Mouse (Mus musculus): ENCODE results near the gene Rem1. TPM values are rescaled to one million over a fixed set of nuclear protein-coding genes. Genes with fewer than 3 reads are reported as not detected.
A peak's percentile ranks its signal among the peaks of the same experiment; 100 is the strongest.

Rem1 gene
- polyA plus RNA-seq, 1 experiment from 2014 or later: 6.2 TPM

DNA sequence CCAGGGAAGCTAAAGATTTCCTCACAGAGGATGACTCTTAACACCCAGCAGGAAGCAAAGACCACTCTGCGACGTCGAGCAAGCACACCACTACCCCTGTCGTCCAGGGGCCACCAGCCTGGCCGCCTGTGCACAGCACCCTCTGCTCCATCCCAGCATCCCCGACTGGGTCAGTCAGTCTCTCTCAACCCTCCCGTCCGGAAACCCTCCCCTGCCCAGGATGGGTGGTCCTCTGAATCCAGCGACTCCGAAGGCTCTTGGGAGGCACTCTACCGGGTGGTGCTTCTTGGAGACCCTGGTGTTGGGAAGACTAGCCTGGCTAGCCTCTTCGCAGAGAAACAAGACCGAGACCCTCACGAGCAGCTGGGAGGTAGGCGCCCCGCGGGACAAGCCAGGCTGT lies 1.3 kb downstream of the Rem1 start:
- H3K27me3 ChIP-seq (ENCODE audit: insufficient read depth, low read length): peaks cover 34% of the 10 kb centered on the region
- no peaks in the 10 kb centered on the region for H3K9me3 ChIP-seq (ENCODE audit: low read depth, low read length)
- peak overlapping the region; percentile 83; the same call in 1 of the 2 replicates for H3K4me2 ChIP-seq
- H3K27ac ChIP-seq (ENCODE audit: low read depth): no peak overlapping the region
- no peak for TF ChIP-seq CTCF (IDR thresholded peaks at IDR 0.05; ENCODE audit: low read depth)
- H3K4me1 ChIP-seq (ENCODE audit: insufficient read depth): no peaks in the 10 kb centered on the region
- no peak overlapping the region; the same call in 1 of the 2 replicates for H3K9ac ChIP-seq
- no peak for DNase-seq
- peak overlapping the region; percentile 51; the same call in 1 of the 2 replicates for H3K4me3 ChIP-seq (ENCODE audit: low read depth, low read length)
- no peak for ATAC-seq (ENCODE audit: insufficient read depth)
- no peaks in the 10 kb centered on the region for H3K36me3 ChIP-seq (ENCODE audit: insufficient read depth)
- WGBS: 45% methylated on average over 17 of the region's 17 CpGs

DNA sequence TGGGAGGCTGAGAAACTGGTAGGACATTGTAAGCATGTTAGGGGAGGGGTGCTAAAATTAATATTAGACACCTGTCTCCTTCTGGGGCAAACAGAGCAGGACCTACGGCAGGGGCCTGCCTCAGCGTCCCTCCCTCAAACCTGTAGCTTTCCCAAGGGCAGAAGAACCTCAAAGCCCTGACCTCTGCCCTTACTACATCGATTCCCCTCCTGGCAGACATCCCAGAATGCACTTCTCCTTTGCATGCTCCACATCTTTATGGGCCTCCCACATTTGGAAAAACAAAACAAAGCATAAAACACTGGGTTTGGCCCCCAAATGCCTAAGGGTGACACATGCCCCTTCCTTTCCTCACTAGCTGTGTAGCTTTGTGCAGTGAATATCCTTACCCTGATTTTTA lies 2.5 kb downstream of the Rem1 start:
- ATAC-seq (ENCODE audit: insufficient read depth) (no peak), DNase-seq (no peak)
- no peak for TF ChIP-seq CTCF (IDR thresholded peaks at IDR 0.05; ENCODE audit: low read depth)
- Histone ChIP-seq H3K36me3 (ENCODE audit: insufficient read depth) (no peaks in the 10 kb centered on the region), H3K4me1 (ENCODE audit: insufficient read depth) (no peaks in the 10 kb centered on the region), H3K4me2 (no peak overlapping the region), H3K4me3 (ENCODE audit: low read depth, low read length) (no peak overlapping the region), H3K27ac (ENCODE audit: low read depth) (no peak overlapping the region), H3K9ac (no peak overlapping the region), H3K27me3 (ENCODE audit: insufficient read depth, low read length) (peaks cover 34% of the 10 kb centered on the region), H3K9me3 (ENCODE audit: low read depth, low read length) (no peaks in the 10 kb centered on the region)
- 39% methylated on average over 3 of the region's 3 CpGs for WGBS

DNA sequence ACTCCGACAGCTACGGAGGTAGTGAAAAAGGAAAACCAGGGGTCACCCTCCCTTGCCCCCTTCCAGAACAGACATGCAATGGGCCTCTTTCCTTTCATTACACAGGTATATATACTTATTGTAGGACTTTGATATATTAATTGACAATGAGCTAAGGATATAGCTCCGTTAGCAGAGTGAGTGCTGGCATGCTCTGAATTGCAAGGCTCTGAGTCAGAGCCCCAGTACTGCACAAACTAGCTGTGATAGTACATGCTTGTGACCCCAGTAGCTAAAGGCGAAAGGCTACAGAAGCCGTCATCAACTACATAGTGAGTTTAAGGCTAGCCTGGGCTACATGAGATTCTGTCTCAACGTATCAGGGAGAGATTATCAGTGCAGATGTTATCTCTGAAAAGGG lies 3.2 kb downstream of the Rem1 start:
- Histone ChIP-seq H3K4me3 (ENCODE audit: low read depth, low read length) (no peak overlapping the region), H3K36me3 (ENCODE audit: insufficient read depth) (no peaks in the 10 kb centered on the region), H3K27ac (ENCODE audit: low read depth) (no peak overlapping the region), H3K9ac (no peak overlapping the region), H3K9me3 (ENCODE audit: low read depth, low read length) (no peaks in the 10 kb centered on the region), H3K4me1 (ENCODE audit: insufficient read depth) (no peaks in the 10 kb centered on the region), H3K27me3 (ENCODE audit: insufficient read depth, low read length) (peaks cover 34% of the 10 kb centered on the region), H3K4me2 (no peak overlapping the region)
- no peak for DNase-seq
- TF ChIP-seq CTCF (IDR thresholded peaks at IDR 0.05; ENCODE audit: low read depth): no peak
- ATAC-seq (ENCODE audit: insufficient read depth): no peak
- WGBS: 72% methylated on average over 6 of the region's 6 CpGs

GRCm38 (mm10) chr2:152633334-152633733 lies 6.6 kb downstream of the Rem1 start:
- DNase-seq: peak; percentile 70
- no peak for ATAC-seq (ENCODE audit: insufficient read depth)
- WGBS: 19% methylated on average over 17 of the region's 17 CpGs
- Histone ChIP-seq H3K27ac (ENCODE audit: low read depth) (no peak overlapping the region; the same call in 1 of the 2 replicates), H3K27me3 (ENCODE audit: insufficient read depth, low read length) (peaks cover 6% of the 10 kb centered on the region; the same call in 1 of the 2 replicates), H3K4me1 (ENCODE audit: insufficient read depth) (peaks cover 3% of the 10 kb centered on the region; the same call in 1 of the 2 replicates), H3K36me3 (ENCODE audit: insufficient read depth) (no peaks in the 10 kb centered on the region), H3K4me2 (peak overlapping the region; percentile 45; the same call in 1 of the 2 replicates), H3K4me3 (ENCODE audit: low read depth, low read length) (peak overlapping the region; percentile 5; the same call in 1 of the 2 replicates), H3K9me3 (ENCODE audit: low read depth, low read length) (no peaks in the 10 kb centered on the region), H3K9ac (peak overlapping the region; percentile 32)
- no peak for TF ChIP-seq CTCF (IDR thresholded peaks at IDR 0.05; ENCODE audit: low read depth)

GRCm38 (mm10) chr2:152634311-152634710 lies 7.6 kb downstream of the Rem1 start:
- Histone ChIP-seq H3K27ac (ENCODE audit: low read depth) (no peak overlapping the region), H3K36me3 (ENCODE audit: insufficient read depth) (no peaks in the 10 kb centered on the region), H3K4me2 (no peak overlapping the region), H3K4me3 (ENCODE audit: low read depth, low read length) (no peak overlapping the region), H3K9ac (no peak overlapping the region), H3K4me1 (ENCODE audit: insufficient read depth) (peaks cover 7% of the 10 kb centered on the region), H3K27me3 (ENCODE audit: insufficient read depth, low read length) (no peaks in the 10 kb centered on the region), H3K9me3 (ENCODE audit: low read depth, low read length) (no peaks in the 10 kb centered on the region)
- TF ChIP-seq CTCF (IDR thresholded peaks at IDR 0.05; ENCODE audit: low read depth): no peak
- ATAC-seq (ENCODE audit: insufficient read depth) (no peak), DNase-seq (no peak)
- WGBS: 61% methylated on average over 29 of the region's 29 CpGs

DNA sequence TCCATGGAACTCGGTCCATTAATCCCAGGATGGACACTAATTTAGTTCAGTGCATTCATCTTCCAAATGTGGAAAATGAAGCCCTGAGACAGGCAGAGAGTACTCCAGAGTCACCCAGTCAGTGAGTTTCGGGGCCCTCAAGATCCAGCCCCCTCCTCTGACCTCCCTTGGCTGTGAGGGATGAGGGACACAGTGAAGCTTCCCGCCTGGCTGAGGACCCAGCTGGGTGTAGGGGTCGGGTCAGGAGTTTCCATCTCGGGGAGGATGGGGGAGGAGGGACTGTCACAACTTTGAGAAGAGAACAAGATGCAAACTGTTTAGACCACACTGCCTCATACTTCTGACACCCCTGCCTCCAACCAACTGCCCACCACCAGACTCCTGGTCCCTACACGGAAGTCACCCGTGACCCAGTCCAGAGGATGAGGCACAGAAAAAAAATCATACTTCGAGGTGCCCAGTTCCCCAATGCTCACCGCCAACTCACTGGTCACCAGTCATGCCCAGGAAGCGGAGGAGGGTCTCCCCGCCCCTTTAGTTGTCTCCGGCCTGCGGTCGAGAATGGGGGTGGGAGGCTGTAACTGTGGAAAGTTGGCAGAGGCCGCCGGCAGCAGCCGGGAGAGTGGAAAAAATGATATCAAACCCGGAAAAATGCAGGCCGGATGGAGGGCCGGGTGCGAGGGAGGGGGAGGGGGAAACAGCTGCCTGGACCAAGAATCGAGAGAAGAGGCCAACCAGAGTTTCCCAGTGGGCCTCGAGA lies 9.7 kb downstream of the Rem1 start:
- H3K27ac ChIP-seq (ENCODE audit: low read depth): peak overlapping the region; percentile 97
- H3K4me1 ChIP-seq (ENCODE audit: insufficient read depth): peaks cover 11% of the 10 kb centered on the region
- no peaks in the 10 kb centered on the region for H3K36me3 ChIP-seq (ENCODE audit: insufficient read depth)
- 32% methylated on average over 23 of the region's 23 CpGs for whole genome bisulfite sequencing
- ATAC-seq (ENCODE audit: insufficient read depth) (peak; percentile 80), DNase-seq (peak; percentile 91)
- H3K9ac ChIP-seq: peak overlapping the region; percentile 5; the same call in 1 of the 2 replicates
- no peak for TF ChIP-seq CTCF (IDR thresholded peaks at IDR 0.05; ENCODE audit: low read depth)
- peak overlapping the region; percentile 42 for H3K4me2 ChIP-seq
- H3K9me3 ChIP-seq (ENCODE audit: low read depth, low read length): no peaks in the 10 kb centered on the region
- no peak overlapping the region for H3K4me3 ChIP-seq (ENCODE audit: low read depth, low read length)
- H3K27me3 ChIP-seq (ENCODE audit: insufficient read depth, low read length): no peaks in the 10 kb centered on the region

DNA sequence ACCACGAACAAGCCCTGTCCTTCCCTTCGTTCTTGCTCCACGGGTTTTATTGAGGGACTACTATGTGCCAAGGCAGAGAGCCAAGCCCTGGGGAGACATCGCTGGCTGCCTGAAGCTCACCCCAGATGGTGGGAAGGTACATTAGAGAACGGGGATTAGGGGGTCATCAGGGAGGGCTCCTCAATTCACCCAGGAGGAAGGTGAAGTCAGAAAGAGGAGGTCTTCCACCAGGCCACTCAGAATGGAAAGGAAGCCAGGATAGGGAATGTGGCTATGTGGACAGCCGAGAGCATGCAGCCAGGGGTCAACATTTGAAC lies 10.2 kb downstream of the Rem1 start:
- H3K4me3 ChIP-seq (ENCODE audit: low read depth, low read length): no peak overlapping the region
- ATAC-seq (ENCODE audit: insufficient read depth) (no peak; the same call in 1 of the 2 replicates), DNase-seq (no peak)
- H3K36me3 ChIP-seq (ENCODE audit: insufficient read depth): no peaks in the 10 kb centered on the region
- no peaks in the 10 kb centered on the region for H3K27me3 ChIP-seq (ENCODE audit: insufficient read depth, low read length)
- no peak overlapping the region; the same call in 1 of the 2 replicates for H3K9ac ChIP-seq
- no peak for TF ChIP-seq CTCF (IDR thresholded peaks at IDR 0.05; ENCODE audit: low read depth)
- 47% methylated on average over 6 of the region's 6 CpGs for WGBS
- no peaks in the 10 kb centered on the region for H3K9me3 ChIP-seq (ENCODE audit: low read depth, low read length)
- H3K4me1 ChIP-seq (ENCODE audit: insufficient read depth): peaks cover 11% of the 10 kb centered on the region
- H3K4me2 ChIP-seq: peak overlapping the region; percentile 42
- peak overlapping the region; percentile 97 for H3K27ac ChIP-seq (ENCODE audit: low read depth)

Data from lung, embryonic 14.5 days (tissue).